Mouse (Mus musculus): ENCODE data around the gene Pi4ka.

GRCm38 (mm10) chr16:17276164-17277151 lies 129.7 kb downstream of the Pi4ka start:
- no peak for TF ChIP-seq MAFK (IDR thresholded peaks at IDR 0.05; ENCODE audit: insufficient read depth, low read depth, low read length)
- no peak for TF ChIP-seq ZNF384 (IDR thresholded peaks at IDR 0.05; ENCODE audit: low read depth, low read length)
